Mouse (Mus musculus) macrophage (primary cell): ENCODE measurements around the gene Mecr. TPM values are rescaled to one million over a fixed set of nuclear protein-coding genes. Genes with fewer than 3 reads are reported as not detected.
A peak's percentile ranks its signal among the peaks of the same experiment; 100 is the strongest.

Experiments used
- H3K27ac ChIP-seq: fragments of 350-480 bp; formaldehyde crosslinking; 2 replicates; pipeline ENCODE4 v1.9.0; 2021
- H3K36me3 ChIP-seq: fragments of 350-480 bp; formaldehyde crosslinking; 2 replicates; pipeline ENCODE4 v1.9.0; 2021; ENCODE audit errors: inconsistent target
- H3K4me3 ChIP-seq: fragments of 350-480 bp; formaldehyde crosslinking; 2 replicates; pipeline ENCODE4 v1.9.0; 2021; ENCODE audit errors: inconsistent target
- H3K79me2 ChIP-seq: fragments of 350-480 bp; formaldehyde crosslinking; 2 replicates; pipeline ENCODE4 v1.9.0; 2021; ENCODE audit errors: inconsistent target
- WGBS: methylation state at CpG from one replicate; pipeline ENCODE4 v1.1.7; 2026; ENCODE audit warnings: inconsistent platforms; ENCODE audit not compliant: missing documents; 5-methylcytosine and 5-hydroxymethylcytosine counted together
- polyA plus RNA-seq: library from polyadenylated mRNA; stranded (reverse); fragments of 250-400 nt; gene quantifications from 3 replicates; pipeline ENCODE4 v1.2.4, GENCODE M21; 2018; ENCODE audit warnings: inconsistent platforms

The Mecr gene
- polyA plus RNA-seq, 1 experiment from 2014 or later = 15.9 TPM

DNA sequence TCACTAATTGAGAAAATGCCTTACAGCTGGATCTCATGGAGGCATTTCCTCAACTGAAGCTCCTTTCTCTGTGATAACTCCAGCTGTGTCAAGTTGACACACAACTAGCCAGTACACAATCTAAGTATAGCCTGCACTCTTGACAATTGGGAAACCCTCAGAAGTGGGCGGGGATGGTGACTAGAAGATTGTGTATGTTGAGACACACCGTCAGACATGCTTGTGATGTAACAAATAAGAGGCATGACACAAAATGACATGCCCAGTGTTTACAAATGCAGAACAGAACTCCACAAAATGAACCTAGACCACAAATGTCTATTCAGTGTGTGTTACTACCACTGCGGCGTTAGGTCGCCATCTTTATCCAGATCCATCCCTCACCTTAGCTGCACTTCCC, 53.8 kb downstream of the Mecr start:
- Histone ChIP-seq H3K36me3 (peaks cover 79% of the 10 kb centered on the region), H3K79me2 (peaks cover 4% of the 10 kb centered on the region; the same call in 1 of the 2 replicates), H3K4me3 (no peak overlapping the region), H3K27ac (no peak overlapping the region)
- WGBS = 90% methylated on average over 5 of the region's 5 CpGs

DNA sequence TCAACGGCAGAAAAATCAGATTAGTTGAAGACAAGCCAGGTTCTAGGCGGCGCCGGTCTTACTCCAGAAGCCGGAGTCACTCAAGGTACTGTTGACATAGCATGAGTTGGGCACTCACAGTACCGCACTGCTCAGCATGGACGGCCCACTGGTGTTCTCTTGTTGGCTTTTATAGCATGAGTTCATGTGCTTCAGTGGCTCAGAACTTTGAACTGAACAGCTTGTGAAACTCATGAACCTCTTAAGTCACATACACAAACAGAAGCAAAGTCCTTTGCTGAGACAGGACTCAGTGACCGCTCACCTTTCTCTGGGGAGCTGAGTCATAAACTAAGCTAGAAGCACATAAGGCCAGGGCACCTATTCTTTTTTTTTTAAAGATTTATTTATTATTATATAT, 54.5 kb downstream of the Mecr start:
- 92% methylated on average over 7 of the region's 8 CpGs for WGBS
- Histone ChIP-seq H3K79me2 (no peaks in the 10 kb centered on the region), H3K36me3 (peaks cover 72% of the 10 kb centered on the region), H3K4me3 (no peak overlapping the region), H3K27ac (no peak overlapping the region)

DNA sequence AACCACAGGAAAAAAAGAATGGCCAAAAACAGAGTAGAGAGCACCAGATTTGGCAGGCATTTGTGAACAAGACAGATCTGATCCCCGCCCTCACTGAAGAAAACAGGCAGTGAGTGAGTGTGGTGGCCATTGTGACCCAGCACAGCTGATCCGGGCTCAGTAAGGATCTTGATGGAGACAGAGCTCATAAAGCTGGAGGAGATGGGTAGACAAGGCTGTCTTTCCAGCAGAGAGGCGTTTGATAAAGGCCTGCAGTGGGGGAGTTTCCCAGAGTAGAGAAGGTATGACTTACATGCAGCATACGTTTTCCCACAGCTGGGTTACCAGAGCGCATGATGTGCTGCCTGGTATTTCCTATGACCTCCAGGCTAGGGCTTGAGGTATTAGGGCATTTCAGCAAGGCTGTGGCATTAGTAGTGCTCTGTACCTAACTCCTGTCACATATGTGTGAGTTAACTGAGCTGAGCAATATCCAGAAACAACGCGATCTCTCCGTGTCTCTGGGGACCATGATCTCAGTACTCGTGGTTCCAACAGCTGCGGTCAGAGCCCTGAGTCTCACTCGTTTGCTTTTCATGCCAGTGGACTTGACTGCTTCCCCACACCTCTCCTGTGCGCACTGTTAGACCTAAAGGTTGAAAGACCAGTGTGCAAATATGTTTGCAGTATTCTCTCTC, 55.4 kb downstream of the Mecr start:
- peaks cover 64% of the 10 kb centered on the region for H3K36me3 ChIP-seq
- no peaks in the 10 kb centered on the region for H3K79me2 ChIP-seq
- H3K4me3 ChIP-seq = no peak overlapping the region
- H3K27ac ChIP-seq = no peak overlapping the region
- 96% methylated on average over 12 of the region's 12 CpGs for WGBS

DNA sequence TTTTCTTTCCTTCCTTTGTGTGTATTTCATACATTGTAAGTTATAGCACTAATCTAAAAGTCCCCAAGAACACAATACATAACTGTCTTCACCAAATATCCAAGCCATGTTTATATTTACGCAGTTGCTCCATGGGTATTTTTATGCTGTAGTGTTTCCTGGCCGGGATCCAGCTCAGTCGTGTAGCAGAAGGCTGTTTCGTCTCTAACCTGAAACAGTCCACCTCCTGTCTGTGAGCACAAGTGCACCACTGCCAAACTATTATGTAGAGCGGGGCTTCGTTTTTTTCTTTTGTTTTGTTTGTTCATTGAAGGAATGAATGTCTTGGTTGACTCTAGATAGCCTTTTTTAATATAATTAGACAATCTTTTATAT, 55.9 kb downstream of the Mecr start:
- peaks cover 58% of the 10 kb centered on the region for H3K36me3 ChIP-seq
- H3K79me2 ChIP-seq = no peaks in the 10 kb centered on the region
- WGBS = 89% methylated on average over 6 of the region's 6 CpGs
- no peak overlapping the region for H3K27ac ChIP-seq
- no peak overlapping the region for H3K4me3 ChIP-seq

DNA sequence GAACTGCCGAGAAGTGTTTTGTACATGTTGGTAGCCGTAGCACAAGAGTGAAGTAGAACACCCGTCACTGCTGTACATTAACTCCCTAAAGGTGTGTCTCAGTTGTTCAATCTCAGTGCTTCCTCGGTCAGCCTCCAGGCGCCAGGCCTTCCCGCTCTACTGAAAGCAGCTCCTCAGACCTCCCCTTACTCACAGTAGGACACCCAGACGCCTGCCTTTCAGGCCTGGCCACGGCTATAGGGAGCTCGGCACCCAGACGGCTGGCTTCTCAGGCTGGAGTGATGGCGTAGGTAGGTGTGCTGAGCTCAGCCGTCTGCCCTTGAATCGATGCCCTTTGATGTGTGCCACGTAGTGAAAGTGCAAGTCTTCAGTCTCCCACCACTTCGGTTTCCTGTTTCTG, 57.8 kb downstream of the Mecr start:
- Histone ChIP-seq H3K79me2 (no peaks in the 10 kb centered on the region), H3K27ac (no peak overlapping the region), H3K36me3 (peaks cover 49% of the 10 kb centered on the region), H3K4me3 (no peak overlapping the region)
- WGBS = 88% methylated on average over 15 of the region's 15 CpGs

DNA sequence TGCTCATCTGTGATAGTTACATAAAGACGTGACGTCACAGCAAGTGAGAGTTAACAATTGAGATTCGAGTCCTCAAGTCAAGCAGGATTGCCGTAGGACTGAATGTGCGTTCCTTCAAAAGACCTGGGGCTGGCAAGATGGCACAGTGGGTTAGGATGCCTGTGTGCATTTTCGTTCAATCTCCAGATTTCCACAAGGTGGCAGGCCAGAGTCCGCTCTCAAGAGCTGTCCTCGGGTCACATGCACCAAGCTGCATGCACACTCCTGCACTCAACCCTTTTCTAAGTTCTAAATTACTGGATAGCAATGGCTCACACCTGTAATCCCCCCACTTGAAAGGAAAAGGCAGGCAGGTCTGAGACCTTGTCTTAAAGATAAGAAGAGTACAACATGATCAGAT, 61.2 kb downstream of the Mecr start:
- H3K27ac ChIP-seq = no peak overlapping the region
- no peak overlapping the region for H3K4me3 ChIP-seq
- WGBS = 65% methylated on average over 8 of the region's 8 CpGs
- peaks cover 25% of the 10 kb centered on the region; the same call in 1 of the 2 replicates for H3K36me3 ChIP-seq
- no peaks in the 10 kb centered on the region for H3K79me2 ChIP-seq

DNA sequence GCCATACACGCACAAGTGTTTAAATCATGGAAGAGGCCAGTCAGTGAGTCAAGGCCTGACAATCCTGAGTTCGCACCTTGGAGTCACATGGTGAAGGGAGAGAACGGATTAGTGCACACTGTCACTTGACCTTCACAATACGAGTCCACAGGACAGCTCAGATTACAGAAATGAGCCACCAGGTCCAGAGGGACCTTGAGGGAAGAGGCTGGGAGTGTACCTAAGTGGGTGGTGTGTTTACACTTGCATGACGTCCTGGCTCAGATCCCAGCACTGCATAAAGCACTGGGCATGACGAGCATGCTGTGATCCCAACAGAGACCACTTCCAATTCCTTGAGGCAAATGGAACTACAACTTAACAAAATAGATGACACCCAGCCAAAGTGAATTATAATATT, 63.2 kb downstream of the Mecr start:
- Histone ChIP-seq H3K36me3 (peaks cover 6% of the 10 kb centered on the region; the same call in 1 of the 2 replicates), H3K79me2 (no peaks in the 10 kb centered on the region), H3K27ac (no peak overlapping the region), H3K4me3 (no peak overlapping the region)
- 94% methylated on average over 6 of the region's 6 CpGs for WGBS

DNA sequence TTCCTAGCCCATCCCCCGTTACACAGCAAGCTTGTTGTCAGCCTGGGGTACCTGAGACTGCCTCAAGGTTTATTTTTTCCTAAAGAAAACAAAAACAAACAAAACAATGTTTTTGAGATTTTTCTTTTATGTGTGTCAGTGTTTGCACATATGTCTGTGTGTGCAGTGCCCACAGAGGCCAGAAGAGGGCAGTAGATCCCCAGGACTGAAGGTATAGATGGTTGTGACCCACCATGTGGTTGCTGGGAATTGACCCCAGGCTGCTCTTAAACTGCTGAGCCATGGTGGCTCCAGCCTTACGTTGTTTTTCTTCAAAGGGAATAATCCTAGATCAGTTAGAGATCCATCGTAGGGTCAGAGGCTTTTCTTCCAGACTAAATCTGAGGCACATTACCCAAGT, 64.6 kb downstream of the Mecr start:
- Histone ChIP-seq H3K36me3 (no peaks in the 10 kb centered on the region), H3K27ac (no peak overlapping the region), H3K79me2 (no peaks in the 10 kb centered on the region), H3K4me3 (no peak overlapping the region)
- 97% methylated on average over 3 of the region's 3 CpGs for WGBS

DNA sequence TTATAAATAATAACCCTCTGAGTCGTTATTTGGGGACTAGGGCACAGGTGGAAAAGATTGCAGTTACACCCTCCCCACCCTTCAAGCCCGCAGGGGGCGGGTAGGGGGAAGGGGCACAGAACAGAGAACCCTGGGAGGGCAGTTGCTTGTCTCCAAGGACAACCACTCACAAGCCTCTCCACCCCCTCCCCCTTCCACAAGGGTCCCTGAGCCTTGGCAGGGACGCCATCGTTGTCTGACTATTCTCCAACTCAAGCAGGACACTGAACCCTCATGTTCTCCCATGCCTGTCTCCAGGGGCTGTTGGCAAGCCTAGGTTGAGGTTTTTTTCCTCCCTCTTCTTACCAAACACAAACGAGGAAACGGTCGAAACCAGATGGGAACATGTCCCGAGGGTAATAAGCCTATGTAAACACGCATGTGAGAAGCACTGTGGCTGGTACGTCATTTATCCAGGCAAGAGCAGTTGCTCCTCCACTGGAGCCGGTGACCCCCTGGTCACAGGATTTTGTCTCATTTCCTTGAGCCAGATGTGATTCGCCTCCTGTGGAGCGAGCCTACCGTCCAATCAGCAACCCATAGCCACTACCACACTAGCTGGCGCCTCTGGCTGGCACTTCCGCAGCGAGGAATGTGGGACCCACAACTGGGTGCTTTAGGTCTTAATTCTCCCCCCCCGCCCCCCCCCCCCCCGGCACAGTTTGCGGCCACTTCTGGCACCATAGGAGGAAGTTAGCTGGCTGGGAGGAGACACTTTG, 67.1 kb downstream of the Mecr start:
- WGBS = 4% methylated on average over 13 of the region's 21 CpGs
- Histone ChIP-seq H3K36me3 (no peaks in the 10 kb centered on the region), H3K27ac (peak overlapping the region; percentile 88), H3K79me2 (no peaks in the 10 kb centered on the region), H3K4me3 (peak overlapping the region; percentile 20; the same call in 1 of the 2 replicates)

DNA sequence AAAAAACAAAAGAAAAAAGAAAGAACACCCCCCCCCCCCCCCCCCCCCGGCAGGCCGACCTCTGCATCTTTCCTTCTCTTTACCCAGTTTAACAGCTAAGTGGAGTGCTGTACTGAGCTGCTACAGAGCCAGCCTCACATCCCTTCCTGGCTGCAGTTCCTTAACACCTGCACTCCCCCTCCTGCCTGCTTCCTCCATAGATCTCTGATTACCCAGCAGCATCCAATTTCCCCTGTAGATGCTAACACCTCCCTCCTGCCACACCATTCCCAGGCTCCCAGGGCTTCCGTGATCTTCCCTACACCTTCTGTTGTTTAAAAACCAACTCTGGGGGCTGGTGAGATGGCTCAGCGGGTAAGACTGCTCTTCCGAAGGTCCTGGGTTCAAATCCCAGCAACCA, 68.3 kb downstream of the Mecr start:
- 94% methylated on average over 3 of the region's 5 CpGs for WGBS
- Histone ChIP-seq H3K4me3 (no peak overlapping the region), H3K79me2 (no peaks in the 10 kb centered on the region), H3K27ac (peak overlapping the region; percentile 88), H3K36me3 (no peaks in the 10 kb centered on the region)

DNA sequence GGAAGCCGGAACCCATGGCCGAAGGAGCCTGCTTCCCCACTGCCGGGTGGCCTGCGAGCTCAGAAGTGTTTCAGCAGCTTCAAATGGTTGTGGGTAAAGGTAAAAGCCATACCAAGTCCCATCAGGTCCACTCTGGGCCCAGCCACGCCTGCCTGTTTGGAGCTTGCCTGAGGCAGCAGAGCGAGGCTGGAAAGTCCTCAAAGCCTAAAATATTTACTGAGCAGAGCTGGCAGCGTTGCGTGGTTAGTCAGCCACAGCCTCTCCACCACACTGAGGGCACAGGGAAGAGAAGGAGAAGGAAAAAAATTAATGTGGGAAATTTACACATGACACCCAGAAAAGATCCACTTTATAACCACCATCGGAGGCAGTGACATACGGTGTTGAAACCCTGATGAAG, 70.3 kb downstream of the Mecr start:
- 85% methylated on average over 10 of the region's 10 CpGs for WGBS
- no peaks in the 10 kb centered on the region for H3K36me3 ChIP-seq
- H3K4me3 ChIP-seq = no peak overlapping the region
- H3K27ac ChIP-seq = no peak overlapping the region
- H3K79me2 ChIP-seq = no peaks in the 10 kb centered on the region

DNA sequence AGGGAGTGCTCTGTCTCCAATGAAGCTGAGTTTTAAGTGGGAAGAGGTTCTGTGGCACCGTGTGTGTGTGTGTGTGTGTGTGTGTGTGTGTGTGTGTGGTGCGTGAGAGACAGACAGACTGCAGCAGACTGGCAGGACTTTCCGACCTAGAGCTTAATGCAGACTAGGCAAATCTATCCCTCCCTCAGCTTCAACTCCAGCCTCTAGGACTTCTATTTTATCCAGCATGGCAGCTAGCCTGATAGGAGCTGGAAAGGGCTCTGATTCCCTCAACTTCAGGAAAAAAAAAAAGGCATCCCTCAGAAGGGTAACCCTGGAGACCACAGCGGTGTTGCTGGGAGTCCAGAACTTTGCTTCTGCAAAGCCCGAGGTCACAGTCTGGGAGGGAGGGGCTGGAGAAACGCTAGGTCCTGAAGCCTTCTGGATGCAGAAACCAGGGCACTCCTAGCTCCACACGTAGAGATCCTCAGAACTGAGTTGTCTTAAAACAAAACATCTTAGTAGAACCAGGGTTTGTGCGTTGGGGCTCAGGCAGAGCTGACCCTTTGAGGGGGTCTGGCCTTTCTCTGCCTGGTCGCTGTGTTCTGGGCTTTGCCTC, 70.9 kb downstream of the Mecr start:
- 77% methylated on average over 9 of the region's 9 CpGs for WGBS
- H3K4me3 ChIP-seq = no peak overlapping the region
- no peaks in the 10 kb centered on the region for H3K36me3 ChIP-seq
- H3K27ac ChIP-seq = no peak overlapping the region
- H3K79me2 ChIP-seq = no peaks in the 10 kb centered on the region

DNA sequence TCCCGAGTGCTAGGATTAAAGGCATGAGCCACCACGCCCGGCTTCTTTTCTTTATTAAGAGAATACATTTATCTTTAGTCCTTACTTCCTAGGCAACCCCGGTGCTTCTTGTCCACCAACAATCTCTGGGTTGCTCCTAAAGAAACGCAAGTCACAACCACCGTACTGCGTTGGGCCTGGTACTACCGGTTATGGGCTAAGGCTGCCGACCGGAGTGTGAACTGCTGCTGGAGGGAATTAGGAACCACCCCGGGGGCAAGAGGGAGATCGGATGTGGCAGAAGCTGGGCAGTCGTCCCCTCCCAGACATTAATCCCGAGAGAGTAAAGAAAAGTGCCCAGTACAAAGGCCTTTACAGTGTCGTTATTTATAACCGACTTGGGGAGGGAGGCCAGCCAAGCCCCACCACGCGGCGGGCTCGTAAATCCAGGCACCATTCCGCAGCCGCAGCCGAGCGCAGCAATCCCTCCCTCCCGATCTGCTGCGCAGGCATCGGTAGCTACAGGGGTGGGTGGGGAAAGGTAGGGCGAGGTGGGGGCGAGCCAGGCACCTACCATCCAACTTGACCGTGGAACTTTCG, 71.7 kb downstream of the Mecr start:
- H3K36me3 ChIP-seq = no peaks in the 10 kb centered on the region
- no peaks in the 10 kb centered on the region for H3K79me2 ChIP-seq
- no peak overlapping the region for H3K27ac ChIP-seq
- 27% methylated on average over 29 of the region's 31 CpGs for WGBS
- H3K4me3 ChIP-seq = no peak overlapping the region

DNA sequence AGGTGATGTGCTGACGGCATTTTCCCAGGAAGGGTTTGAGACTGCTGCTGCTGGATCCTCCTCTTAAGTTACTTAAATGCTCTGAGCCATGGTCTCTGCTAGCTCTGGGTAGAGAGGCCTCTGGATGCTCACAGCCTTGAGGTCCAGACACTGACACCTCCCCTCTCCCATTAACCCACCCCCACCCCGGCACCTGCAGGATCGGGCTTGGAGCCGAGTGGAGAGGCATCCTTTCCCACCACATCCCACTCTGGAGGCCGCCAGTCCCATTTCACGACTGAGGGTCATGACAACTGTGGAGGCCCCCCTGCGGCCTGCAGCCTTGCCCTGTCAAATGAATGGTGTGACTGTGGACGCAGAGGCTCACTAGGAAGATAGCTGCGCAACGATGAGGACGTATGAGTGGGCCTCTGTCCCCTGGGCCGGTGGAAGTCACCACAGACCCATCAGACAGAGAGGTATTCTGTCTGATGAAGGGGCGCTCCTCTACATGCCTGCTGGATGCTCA, 72.6 kb downstream of the Mecr start:
- WGBS = 81% methylated on average over 13 of the region's 13 CpGs
- no peaks in the 10 kb centered on the region for H3K79me2 ChIP-seq
- H3K4me3 ChIP-seq = no peak overlapping the region
- H3K27ac ChIP-seq = no peak overlapping the region
- H3K36me3 ChIP-seq = no peaks in the 10 kb centered on the region

DNA sequence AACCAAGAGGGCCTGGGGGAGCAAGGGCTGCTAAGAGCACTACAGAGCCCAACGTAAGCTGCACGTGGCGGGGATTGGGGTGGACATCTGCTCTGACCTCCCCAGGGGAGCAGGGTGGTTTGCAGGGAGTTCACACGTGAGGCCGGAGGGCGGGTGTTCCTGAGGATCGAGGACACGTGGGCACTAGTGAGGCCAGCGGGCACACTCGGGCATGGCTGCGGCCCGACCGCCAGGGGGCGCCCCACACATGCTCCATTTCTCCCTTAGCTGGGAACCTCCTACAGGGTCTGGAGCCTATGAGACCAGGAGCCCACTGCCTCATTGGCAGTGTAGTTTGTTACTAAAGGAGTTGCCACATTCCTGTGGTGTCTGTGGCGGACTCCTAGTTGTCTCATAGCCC, 73.2 kb downstream of the Mecr start:
- Histone ChIP-seq H3K79me2 (no peaks in the 10 kb centered on the region), H3K36me3 (no peaks in the 10 kb centered on the region), H3K27ac (no peak overlapping the region), H3K4me3 (no peak overlapping the region)
- 11% methylated on average over 15 of the region's 15 CpGs for WGBS
